Mouse (Mus musculus): ENCODE measurements around the gene Tnni3k.

DNA sequence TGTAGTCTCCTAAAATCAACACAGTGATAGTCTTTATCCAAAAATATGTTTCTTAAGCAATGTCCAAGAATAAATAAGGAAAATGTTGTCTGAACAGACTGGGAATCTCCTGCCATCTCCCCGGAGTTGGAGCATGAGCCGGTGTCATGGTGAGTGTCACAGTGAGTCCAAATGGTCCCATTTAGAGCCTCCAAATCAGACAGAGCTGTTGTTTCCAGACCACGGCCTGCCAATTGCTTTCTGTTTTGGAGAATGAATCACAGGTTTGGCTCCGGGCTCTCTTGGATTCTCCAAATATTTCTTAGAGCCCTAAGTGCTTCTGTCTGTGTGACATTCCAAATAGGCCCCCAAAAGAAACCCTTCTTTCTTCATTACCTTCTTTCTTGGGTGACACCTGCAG is 256.4 kb downstream of the Tnni3k start:
- TF ChIP-seq CTCF (IDR thresholded peaks at IDR 0.05; ENCODE audit: low read depth): no peak
- no peak for TF ChIP-seq EP300 (IDR thresholded peaks at IDR 0.05; ENCODE audit: low read depth)

Measured in liver, embryonic 14.5 days (tissue).